Mouse (Mus musculus) intestine, embryonic 14.5 days (tissue): ENCODE data around the gene Prcp. TPM values are rescaled to one million over a fixed set of nuclear protein-coding genes. Genes with fewer than 3 reads are reported as not detected.

ENCODE experiments used
- ATAC-seq: fragments of 200-750 bp; cut with Nextera tagmentation; replicated peaks from 2 replicates; pipeline ENCODE4 v1.8.0; 2017; ENCODE audit warnings: low read depth, moderate number of reproducible peaks, moderate TSS enrichment, moderate library complexity; ENCODE audit not compliant: low FRiP score, low TSS enrichment
- DNase-seq: peaks from one replicate; pipeline ENCODE4 v3.0.0-alpha.2; 2018; ENCODE audit warnings: low spot score
- H3K27ac ChIP-seq: fragments of 300-500 bp; sonication (generic); 2 replicates; pipeline ENCODE4 v1.5.1; 2014; ENCODE audit warnings: low read depth, mild to moderate bottlenecking, control low read depth
- H3K27me3 ChIP-seq: fragments of 300-500 bp; sonication (generic); replicated peaks from 2 replicates; pipeline ENCODE4 v1.6.1; 2014; ENCODE audit warnings: low read length, control low read depth; ENCODE audit not compliant: control insufficient read depth, insufficient read depth
- H3K36me3 ChIP-seq: fragments of 300-500 bp; sonication (generic); 2 replicates; pipeline ENCODE4 v1.6.1; 2014; ENCODE audit warnings: low read length, control low read depth; ENCODE audit not compliant: control insufficient read depth, insufficient read depth
- H3K4me1 ChIP-seq: fragments of 300-500 bp; sonication (generic); replicated peaks from 2 replicates; pipeline ENCODE4 v1.6.1; 2014; ENCODE audit warnings: low read length, control low read depth, mixed read lengths; ENCODE audit not compliant: control insufficient read depth, insufficient read depth
- H3K4me2 ChIP-seq: fragments of 300-500 bp; sonication (generic); 2 replicates; pipeline ENCODE4 v1.6.1; 2014; ENCODE audit warnings: low read length
- H3K4me3 ChIP-seq: fragments of 300-500 bp; sonication (generic); 2 replicates; pipeline ENCODE4 v1.5.1; 2014; ENCODE audit warnings: low read depth, low read length, control low read depth, mixed read lengths
- H3K9ac ChIP-seq: fragments of 300-500 bp; sonication (generic); 2 replicates; pipeline ENCODE4 v1.6.1; 2014; ENCODE audit warnings: mild to moderate bottlenecking, low read length
- H3K9me3 ChIP-seq: fragments of 300-500 bp; sonication (generic); 2 replicates; pipeline ENCODE4 v1.6.1; 2016; ENCODE audit warnings: low read length, control low read depth; ENCODE audit not compliant: control insufficient read depth
- WGBS: fragments of 180-500 bp; shearing (Covaris S2); extraction: QIAGEN DNeasy Blood & Tissue Kit; methylation state at CpG from one replicate; pipeline ENCODE4 v1.1.7; 2014; 5-methylcytosine and 5-hydroxymethylcytosine counted together
- polyA plus RNA-seq: library from polyadenylated mRNA; unstranded; fragments of >200 nt; fragmentation: Nextera tagmentation; extraction: Ambion mirVana; gene quantifications from 2 replicates; pipeline ENCODE4 v1.2.1, GENCODE M21; 2014

Prcp gene
- polyA plus RNA-seq, 1 experiment from 2014 or later = 20.5 TPM

GRCm38 (mm10) chr7:92939776-92940175 lies 65.5 kb downstream of the Prcp start:
- no peaks in the 10 kb centered on the region for H3K9me3 ChIP-seq
- H3K4me2 ChIP-seq = no peak overlapping the region
- no peak overlapping the region for H3K27ac ChIP-seq
- no peaks in the 10 kb centered on the region for H3K36me3 ChIP-seq
- no peak for ATAC-seq
- no peak overlapping the region for H3K4me3 ChIP-seq
- no peaks in the 10 kb centered on the region for H3K27me3 ChIP-seq
- H3K4me1 ChIP-seq = no peaks in the 10 kb centered on the region
- H3K9ac ChIP-seq = no peak overlapping the region
- no peak for DNase-seq
- 62% methylated on average over 5 of the region's 5 CpGs for WGBS

GRCm38 (mm10) chr7:92950775-92951174 lies 76.5 kb downstream of the Prcp start:
- no peak overlapping the region for H3K4me3 ChIP-seq
- no peaks in the 10 kb centered on the region for H3K4me1 ChIP-seq
- no peak overlapping the region for H3K4me2 ChIP-seq
- no peak for DNase-seq
- H3K27me3 ChIP-seq = no peaks in the 10 kb centered on the region
- ATAC-seq = no peak
- H3K9ac ChIP-seq = no peak overlapping the region
- H3K9me3 ChIP-seq = no peaks in the 10 kb centered on the region
- WGBS = 75% methylated on average over 3 of the region's 3 CpGs
- no peak overlapping the region for H3K27ac ChIP-seq
- no peaks in the 10 kb centered on the region for H3K36me3 ChIP-seq

- DNase-seq = no peak
- no peak overlapping the region for H3K27ac ChIP-seq
- H3K4me2 ChIP-seq = no peak overlapping the region
- no peaks in the 10 kb centered on the region for H3K36me3 ChIP-seq
- no peaks in the 10 kb centered on the region for H3K27me3 ChIP-seq
- ATAC-seq = no peak
- no peaks in the 10 kb centered on the region for H3K9me3 ChIP-seq
- WGBS = 69% methylated on average over 2 of the region's 2 CpGs
- no peaks in the 10 kb centered on the region for H3K4me1 ChIP-seq
- H3K9ac ChIP-seq = no peak overlapping the region
- no peak overlapping the region for H3K4me3 ChIP-seq
Measured at GRCm38 (mm10) chr7:92952210-92952609, 77.9 kb downstream of the Prcp start.

DNA sequence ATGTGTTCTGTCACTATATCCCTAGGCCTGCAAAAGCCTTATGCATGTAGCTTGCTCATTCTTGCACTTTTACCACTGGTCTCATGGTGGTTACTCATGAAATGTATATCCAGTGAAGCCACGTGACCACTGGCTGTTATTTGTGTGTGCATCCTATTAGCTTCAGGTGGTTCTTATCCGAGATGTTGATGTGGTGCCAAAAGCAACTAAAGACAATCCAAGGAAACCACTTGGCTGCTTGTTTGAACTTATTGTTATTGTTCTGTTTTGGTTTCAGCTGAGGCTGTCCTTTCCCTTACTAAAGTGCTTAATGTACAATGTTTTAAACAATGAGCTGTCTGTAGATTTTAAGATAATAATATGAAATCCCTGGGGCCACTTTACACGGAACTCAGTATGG lies 85.5 kb downstream of the Prcp start:
- ATAC-seq = no peak
- WGBS = 74% methylated on average over 3 of the region's 3 CpGs

GRCm38 (mm10) chr7:92961876-92962275 lies 87.6 kb downstream of the Prcp start:
- 48% methylated on average over 1 of the region's 1 CpGs for WGBS
- no peaks in the 10 kb centered on the region for H3K36me3 ChIP-seq
- H3K9ac ChIP-seq = no peak overlapping the region
- H3K4me3 ChIP-seq = no peak overlapping the region
- no peaks in the 10 kb centered on the region for H3K27me3 ChIP-seq
- no peaks in the 10 kb centered on the region for H3K9me3 ChIP-seq
- no peak overlapping the region for H3K27ac ChIP-seq
- H3K4me1 ChIP-seq = no peaks in the 10 kb centered on the region
- ATAC-seq (no peak), DNase-seq (no peak)
- H3K4me2 ChIP-seq = no peak overlapping the region

More for the DNA sequence above, 85.5 kb downstream of the Prcp start:
- no peak for DNase-seq
- no peak overlapping the region for H3K27ac ChIP-seq
- H3K9me3 ChIP-seq = no peaks in the 10 kb centered on the region
- no peak overlapping the region for H3K9ac ChIP-seq
- no peaks in the 10 kb centered on the region for H3K4me1 ChIP-seq
- H3K4me2 ChIP-seq = no peak overlapping the region
- no peaks in the 10 kb centered on the region for H3K27me3 ChIP-seq
- no peak overlapping the region for H3K4me3 ChIP-seq
- H3K36me3 ChIP-seq = no peaks in the 10 kb centered on the region

DNA sequence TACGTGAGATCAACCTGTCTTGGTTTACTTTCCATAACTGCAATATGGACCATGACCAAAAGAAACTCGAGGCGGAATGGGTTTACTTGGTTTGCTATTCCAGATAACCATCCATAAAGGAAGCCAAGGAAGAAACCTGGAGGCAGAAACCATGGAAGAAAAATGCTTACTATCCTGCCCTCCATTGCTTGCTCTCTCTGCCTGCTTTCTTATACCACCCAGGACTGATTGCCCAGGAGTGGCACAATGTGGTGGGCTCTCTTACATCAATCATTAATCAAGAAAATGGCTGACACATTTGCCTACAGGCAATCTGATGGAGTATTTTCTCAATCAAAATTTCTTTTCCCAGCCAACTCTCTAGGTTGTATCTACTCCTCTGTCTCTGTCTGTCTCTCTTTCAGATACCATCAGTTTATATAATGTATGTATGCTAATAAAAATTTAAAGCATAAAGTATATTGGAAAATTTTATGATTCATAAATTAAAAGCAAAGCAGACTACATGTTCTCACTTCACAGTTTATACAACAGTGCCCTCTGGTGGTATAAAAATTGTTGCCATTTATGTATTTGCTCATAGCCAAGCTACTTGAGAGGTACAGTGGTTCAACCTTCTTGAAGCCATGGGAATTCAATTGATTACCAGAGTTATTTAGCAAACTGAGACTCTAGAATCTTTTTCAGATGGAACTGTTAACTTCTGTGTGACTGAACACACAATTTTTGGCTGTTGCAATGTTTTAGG lies 90.7 kb downstream of the Prcp start:
- H3K4me1 ChIP-seq = no peaks in the 10 kb centered on the region
- WGBS = 70% methylated on average over 3 of the region's 3 CpGs
- DNase-seq = no peak
- H3K9ac ChIP-seq = no peak overlapping the region
- H3K36me3 ChIP-seq = no peaks in the 10 kb centered on the region
- no peak for ATAC-seq
- no peaks in the 10 kb centered on the region for H3K9me3 ChIP-seq
- no peak overlapping the region for H3K4me3 ChIP-seq
- no peak overlapping the region for H3K4me2 ChIP-seq
- no peak overlapping the region for H3K27ac ChIP-seq
- H3K27me3 ChIP-seq = no peaks in the 10 kb centered on the region

DNA sequence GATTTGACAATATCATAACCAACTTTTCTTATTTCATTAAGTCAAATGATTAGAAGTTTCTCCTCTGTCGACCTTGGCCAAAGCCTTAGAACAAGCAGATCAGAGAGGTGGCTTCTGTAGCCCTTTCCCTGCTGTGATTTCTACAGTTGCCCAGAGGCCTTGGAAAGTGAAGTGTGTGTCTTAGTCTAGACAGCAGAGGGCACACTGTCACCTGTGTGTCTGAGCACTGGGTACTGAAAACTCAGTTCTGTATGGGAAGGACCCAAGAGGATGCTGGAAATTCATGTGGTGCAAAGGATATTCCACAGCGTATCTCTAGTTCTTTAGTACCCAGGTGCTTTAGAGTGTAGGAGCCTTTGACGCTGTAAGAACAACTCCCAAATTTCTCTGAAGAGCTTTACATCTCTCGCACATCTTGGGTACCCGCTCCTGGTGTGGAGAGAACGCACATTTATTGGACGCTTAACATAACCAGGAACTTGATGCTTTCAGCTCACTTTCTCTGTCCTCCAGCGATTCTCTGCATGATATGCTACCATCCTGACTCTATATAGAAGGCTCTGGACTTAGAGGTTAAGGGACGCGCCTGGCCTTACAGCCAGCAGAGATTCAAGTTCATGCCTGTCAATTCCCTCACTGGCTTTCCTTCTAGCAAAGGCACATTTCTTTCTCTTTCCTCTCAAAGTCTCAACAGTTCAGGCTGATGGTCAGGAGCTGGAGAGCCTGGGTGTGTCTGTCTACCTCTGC lies 93.3 kb downstream of the Prcp start:
- Histone ChIP-seq H3K9me3 (no peaks in the 10 kb centered on the region), H3K4me1 (no peaks in the 10 kb centered on the region), H3K27me3 (no peaks in the 10 kb centered on the region), H3K36me3 (no peaks in the 10 kb centered on the region), H3K27ac (no peak overlapping the region), H3K9ac (no peak overlapping the region), H3K4me3 (no peak overlapping the region), H3K4me2 (no peak overlapping the region)
- 67% methylated on average over 10 of the region's 10 CpGs for WGBS
- no peak for ATAC-seq
- DNase-seq = no peak

GRCm38 (mm10) chr7:92977429-92977828 lies 103.2 kb downstream of the Prcp start:
- H3K4me2 ChIP-seq = no peak overlapping the region
- DNase-seq (no peak), ATAC-seq (no peak)
- H3K9ac ChIP-seq = no peak overlapping the region
- no peaks in the 10 kb centered on the region for H3K9me3 ChIP-seq
- no peaks in the 10 kb centered on the region for H3K36me3 ChIP-seq
- H3K27ac ChIP-seq = no peak overlapping the region
- WGBS = 95% methylated on average over 3 of the region's 3 CpGs
- H3K27me3 ChIP-seq = no peaks in the 10 kb centered on the region
- no peaks in the 10 kb centered on the region for H3K4me1 ChIP-seq
- no peak overlapping the region for H3K4me3 ChIP-seq

GRCm38 (mm10) chr7:92978225-92978624 lies 104.0 kb downstream of the Prcp start:
- Histone ChIP-seq H3K36me3 (no peaks in the 10 kb centered on the region), H3K4me1 (no peaks in the 10 kb centered on the region), H3K27me3 (no peaks in the 10 kb centered on the region), H3K27ac (no peak overlapping the region), H3K4me3 (no peak overlapping the region), H3K9ac (no peak overlapping the region), H3K9me3 (no peaks in the 10 kb centered on the region), H3K4me2 (no peak overlapping the region)
- ATAC-seq = no peak
- WGBS = 66% methylated on average over 4 of the region's 4 CpGs
- DNase-seq = no peak
